Mouse (Mus musculus) forebrain, embryonic 15.5 days (tissue): Measurements from ENCODE around the gene Sim2. TPM values are rescaled to one million over a fixed set of nuclear protein-coding genes. Genes with fewer than 3 reads are reported as not detected.

Experiments
- ATAC-seq: fragments of 200-750 bp; cut with Nextera tagmentation; replicated peaks from 2 replicates; pipeline ENCODE4 v1.8.0; 2017; ENCODE audit warnings: mild to moderate bottlenecking, moderate TSS enrichment, moderate library complexity
- H3K27ac ChIP-seq: fragments of 300-500 bp; sonication (generic); replicated peaks from 2 replicates; pipeline ENCODE4 v1.5.1; 2015; ENCODE audit warnings: mild to moderate bottlenecking, inconsistent platforms
- H3K27me3 ChIP-seq: fragments of 300-500 bp; sonication (generic); 2 replicates; pipeline ENCODE4 v1.6.1; 2015; ENCODE audit warnings: inconsistent platforms
- H3K36me3 ChIP-seq: fragments of 300-500 bp; sonication (generic); 2 replicates; pipeline ENCODE4 v1.6.1; 2015; ENCODE audit warnings: mild to moderate bottlenecking, inconsistent platforms
- H3K4me1 ChIP-seq: fragments of 300-500 bp; sonication (generic); 2 replicates; pipeline ENCODE4 v1.6.1; 2015; ENCODE audit warnings: inconsistent platforms
- H3K4me2 ChIP-seq: fragments of 300-500 bp; sonication (generic); replicated peaks from 2 replicates; pipeline ENCODE4 v1.6.1; 2015; ENCODE audit warnings: mild to moderate bottlenecking, inconsistent platforms
- H3K4me3 ChIP-seq: fragments of 300-500 bp; sonication (generic); 2 replicates; pipeline ENCODE4 v1.5.1; 2015; ENCODE audit warnings: mild to moderate bottlenecking, inconsistent platforms
- H3K9ac ChIP-seq: fragments of 300-500 bp; sonication (generic); replicated peaks from 2 replicates; pipeline ENCODE4 v1.6.1; 2015; ENCODE audit warnings: mild to moderate bottlenecking, inconsistent platforms
- H3K9me3 ChIP-seq: fragments of 300-500 bp; sonication (generic); 2 replicates; pipeline ENCODE4 v1.6.1; 2016; ENCODE audit warnings: inconsistent platforms
- WGBS: fragments of 180-500 bp; shearing (Covaris S2); methylation state at CpG from one replicate; pipeline ENCODE4 v1.1.7; 2015; ENCODE audit warnings: mixed read lengths; 5-methylcytosine and 5-hydroxymethylcytosine counted together
- polyA plus RNA-seq: library from polyadenylated mRNA; unstranded; fragments of >200 nt; fragmentation: Nextera tagmentation; extraction: Ambion mirVana; gene quantifications from 2 replicates; pipeline ENCODE4 v1.2.1, GENCODE M21; 2015

Gene Sim2
- polyA plus RNA-seq, 1 experiment from 2014 or later, result 0.04 TPM

DNA sequence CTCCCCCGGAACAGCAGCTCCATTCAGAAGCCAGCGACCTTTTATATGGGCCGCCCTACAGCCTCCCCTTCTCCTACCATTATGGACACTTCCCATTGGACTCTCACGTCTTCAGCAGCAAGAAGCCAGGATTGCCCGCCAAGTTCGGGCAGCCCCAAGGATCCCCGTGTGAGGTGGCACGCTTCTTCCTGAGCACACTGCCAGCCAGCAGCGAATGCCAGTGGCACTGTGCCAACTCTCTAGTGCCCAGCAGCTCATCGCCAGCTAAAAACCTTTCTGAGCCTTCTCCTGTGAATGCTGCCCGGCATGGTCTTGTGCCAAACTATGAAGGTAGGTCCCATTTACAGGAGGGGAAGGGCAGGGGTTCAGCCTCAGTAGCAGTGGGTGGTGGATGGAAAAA, 38.5 kb downstream of the Sim2 start:
- WGBS, result 34% methylated on average over 11 of the region's 11 CpGs
- H3K27me3 ChIP-seq, result peaks cover 48% of the 10 kb centered on the region
- H3K4me2 ChIP-seq, result no peak overlapping the region
- peaks cover 29% of the 10 kb centered on the region for H3K4me1 ChIP-seq
- H3K4me3 ChIP-seq, result no peak overlapping the region
- no peak overlapping the region for H3K27ac ChIP-seq
- ATAC-seq, result peak; percentile 14; the same call in 1 of the 2 replicates
- no peak overlapping the region for H3K9ac ChIP-seq
- H3K36me3 ChIP-seq, result no peaks in the 10 kb centered on the region
- H3K9me3 ChIP-seq, result no peaks in the 10 kb centered on the region

DNA sequence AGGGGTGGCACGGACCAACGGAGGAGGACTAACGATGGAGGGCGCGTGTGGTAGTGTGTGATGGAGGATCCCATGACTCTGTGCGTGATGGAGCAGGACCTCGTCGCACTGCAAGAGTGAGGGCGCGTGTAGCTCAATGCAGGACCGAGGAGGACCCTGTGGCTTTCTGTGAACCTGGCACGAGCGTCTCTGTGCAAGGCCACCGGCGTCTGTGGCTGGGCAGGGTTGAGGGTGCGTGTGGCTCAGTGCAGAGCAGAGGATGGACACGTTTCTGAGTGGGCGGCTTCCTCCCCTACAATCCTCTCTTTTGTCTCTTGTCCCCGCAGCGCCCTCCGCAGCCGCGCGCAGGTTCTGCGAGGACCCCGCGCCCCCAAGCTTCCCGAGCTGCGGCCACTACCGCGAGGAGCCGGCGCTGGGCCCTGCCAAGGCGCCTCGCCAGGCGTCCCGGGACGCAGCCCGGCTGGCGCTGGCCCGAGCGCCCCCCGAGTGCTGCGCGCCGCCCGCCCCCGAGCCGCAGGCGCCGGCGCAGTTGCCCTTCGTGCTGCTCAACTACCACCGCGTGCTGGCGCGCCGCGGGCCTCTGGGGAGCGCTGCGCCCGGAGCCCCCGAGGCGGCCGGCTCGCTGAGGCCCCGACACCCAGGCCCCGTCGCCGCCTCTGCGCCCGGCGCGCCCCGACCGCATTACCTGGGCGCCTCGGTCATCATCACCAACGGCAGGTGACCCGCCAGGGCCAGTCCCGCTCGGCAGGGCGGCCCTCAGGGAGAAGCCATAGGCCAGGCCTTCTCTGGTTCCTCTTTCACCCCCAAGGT, 40.6 kb downstream of the Sim2 start:
- Histone ChIP-seq H3K9me3 (no peaks in the 10 kb centered on the region), H3K36me3 (no peaks in the 10 kb centered on the region), H3K9ac (peak overlapping the region; percentile 60), H3K27me3 (peaks cover 48% of the 10 kb centered on the region), H3K27ac (no peak overlapping the region), H3K4me3 (peak overlapping the region; percentile 55), H3K4me1 (peaks cover 34% of the 10 kb centered on the region), H3K4me2 (peak overlapping the region; percentile 98)
- 1% methylated on average over 73 of the region's 83 CpGs for WGBS
- ATAC-seq, result peak; percentile 54

DNA sequence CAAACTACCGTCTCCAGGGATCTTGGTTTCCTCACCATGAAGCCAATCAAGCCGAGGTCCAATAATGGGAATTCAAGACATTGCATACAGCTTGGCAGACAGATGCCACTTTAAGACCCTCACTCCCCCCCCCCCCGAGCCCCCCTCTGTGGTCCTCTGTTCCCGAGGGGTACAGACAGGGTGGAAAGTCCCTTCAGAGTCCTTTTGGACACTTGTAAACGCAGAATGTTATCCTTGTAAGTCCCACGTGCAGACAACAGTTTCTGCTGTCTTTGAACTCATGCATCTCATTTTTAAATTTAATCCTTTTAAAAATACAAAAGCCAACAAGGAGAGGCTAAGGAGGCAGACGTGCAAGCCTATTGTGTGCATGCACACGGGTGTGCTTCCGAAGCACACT, 41.5 kb downstream of the Sim2 start:
- Histone ChIP-seq H3K9ac (no peak overlapping the region), H3K27me3 (peaks cover 48% of the 10 kb centered on the region), H3K4me3 (no peak overlapping the region; the same call in 1 of the 2 replicates), H3K36me3 (no peaks in the 10 kb centered on the region), H3K9me3 (no peaks in the 10 kb centered on the region), H3K27ac (no peak overlapping the region), H3K4me1 (peaks cover 34% of the 10 kb centered on the region), H3K4me2 (peak overlapping the region; percentile 98; the same call in 1 of the 2 replicates)
- 17% methylated on average over 9 of the region's 9 CpGs for WGBS
- no peak for ATAC-seq

DNA sequence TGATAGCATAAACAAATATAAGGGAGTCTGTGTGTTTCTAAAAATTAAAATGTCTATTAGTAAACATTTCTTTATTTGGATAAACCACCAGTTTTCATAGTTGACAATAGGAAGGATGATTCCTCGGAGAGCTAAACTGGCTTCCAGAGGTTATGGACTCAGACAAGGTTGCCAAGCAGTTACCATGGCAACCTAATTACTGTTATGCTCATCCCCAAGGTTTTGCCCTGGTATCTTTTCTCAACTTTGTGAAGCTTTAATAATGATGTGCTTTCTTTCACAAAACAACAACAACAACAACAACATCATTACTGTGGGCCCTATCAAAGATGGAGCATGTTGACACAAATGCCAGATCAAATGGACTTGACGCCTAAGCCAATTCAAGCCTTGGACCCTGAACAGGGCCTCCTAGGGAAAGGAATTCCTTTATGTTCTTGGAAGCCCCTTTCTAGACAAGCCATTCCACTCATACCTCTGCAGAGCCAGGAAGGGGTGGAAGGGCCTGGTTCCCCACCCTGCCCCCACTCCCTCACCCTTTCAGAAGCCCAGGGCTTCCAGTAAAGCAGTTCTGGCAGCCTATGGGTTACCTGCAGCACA, 43.6 kb downstream of the Sim2 start:
- Histone ChIP-seq H3K4me3 (no peak overlapping the region), H3K27me3 (peaks cover 40% of the 10 kb centered on the region; the same call in 1 of the 2 replicates), H3K27ac (no peak overlapping the region), H3K9ac (no peak overlapping the region), H3K9me3 (no peaks in the 10 kb centered on the region), H3K36me3 (no peaks in the 10 kb centered on the region), H3K4me2 (no peak overlapping the region), H3K4me1 (peaks cover 26% of the 10 kb centered on the region)
- no peak for ATAC-seq
- 16% methylated on average over 2 of the region's 2 CpGs for WGBS

DNA sequence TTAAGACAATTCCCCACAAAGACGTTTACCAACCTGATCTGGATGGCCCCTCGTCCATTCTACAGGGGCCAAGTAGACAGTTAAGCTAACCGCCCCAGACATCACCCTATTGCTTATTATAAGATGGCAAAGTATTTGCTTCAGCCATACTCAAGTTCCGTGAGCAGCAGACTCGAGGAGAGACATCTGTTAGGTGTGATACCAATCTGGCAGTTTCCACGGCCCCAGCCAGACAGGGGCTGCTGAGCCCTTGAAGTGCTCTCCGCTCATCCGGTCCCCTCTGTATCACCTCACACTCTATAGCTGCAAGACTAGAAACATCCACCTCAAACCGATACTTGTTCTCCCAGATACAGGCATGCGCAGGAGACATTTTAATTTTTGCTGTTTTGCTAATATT, 49.5 kb downstream of the Sim2 start:
- 70% methylated on average over 10 of the region's 10 CpGs for WGBS
- H3K9me3 ChIP-seq, result no peaks in the 10 kb centered on the region
- H3K36me3 ChIP-seq, result no peaks in the 10 kb centered on the region
- peaks cover 10% of the 10 kb centered on the region for H3K4me1 ChIP-seq
- no peak overlapping the region for H3K4me3 ChIP-seq
- no peak overlapping the region for H3K9ac ChIP-seq
- ATAC-seq, result no peak
- H3K27me3 ChIP-seq, result no peaks in the 10 kb centered on the region
- H3K27ac ChIP-seq, result no peak overlapping the region
- no peak overlapping the region for H3K4me2 ChIP-seq

DNA sequence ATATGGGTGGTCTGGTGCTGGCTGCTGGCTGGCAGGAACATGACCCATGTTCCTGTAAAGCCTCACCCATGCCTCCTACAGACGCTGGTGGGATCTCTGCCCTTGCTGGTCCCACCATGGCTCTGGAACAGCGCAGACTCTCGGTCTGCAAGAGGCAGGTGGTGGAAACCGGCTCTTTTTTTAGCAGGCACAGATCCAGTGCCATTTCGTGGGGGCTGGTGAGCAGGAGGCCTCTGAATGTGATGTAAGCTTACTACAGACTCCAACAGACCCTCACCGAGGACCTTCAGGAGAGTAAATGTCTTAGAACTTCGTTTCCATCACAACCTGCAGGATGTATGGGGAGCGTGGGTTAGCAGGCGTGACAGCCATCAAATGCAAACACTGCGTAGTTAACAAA, 56.0 kb downstream of the Sim2 start:
- WGBS, result 76% methylated on average over 10 of the region's 10 CpGs
- Histone ChIP-seq H3K27ac (no peak overlapping the region), H3K4me3 (no peak overlapping the region), H3K4me2 (no peak overlapping the region), H3K27me3 (no peaks in the 10 kb centered on the region), H3K9me3 (no peaks in the 10 kb centered on the region), H3K9ac (no peak overlapping the region), H3K4me1 (peaks cover 17% of the 10 kb centered on the region), H3K36me3 (no peaks in the 10 kb centered on the region)
- no peak for ATAC-seq

DNA sequence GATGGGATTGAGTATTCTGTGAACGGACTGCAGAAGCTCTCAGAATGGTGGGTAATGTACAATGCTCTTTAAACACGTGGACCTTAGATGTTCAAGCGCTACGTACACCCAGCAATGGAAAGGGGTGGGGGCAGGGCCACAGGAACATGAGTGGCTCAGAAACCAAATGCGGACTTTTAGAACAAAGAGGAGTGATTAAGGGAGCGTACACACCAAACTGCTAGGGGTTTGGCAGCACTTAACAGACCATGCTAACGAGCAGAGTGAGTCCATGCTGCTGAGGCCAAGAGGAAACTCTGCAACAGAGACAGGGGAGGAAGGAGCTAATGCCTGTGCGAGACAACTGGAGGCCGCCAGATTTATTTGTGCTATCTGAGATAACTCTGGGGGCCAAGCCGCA, 58.6 kb downstream of the Sim2 start:
- ATAC-seq, result peak; percentile 68
- Histone ChIP-seq H3K9ac (0 out of 2 replicates have a peak overlapping the region, but pooled peaks have one; percentile 0), H3K9me3 (no peaks in the 10 kb centered on the region), H3K4me2 (peak overlapping the region; percentile 29), H3K27ac (no peak overlapping the region), H3K36me3 (no peaks in the 10 kb centered on the region), H3K27me3 (no peaks in the 10 kb centered on the region), H3K4me3 (no peak overlapping the region), H3K4me1 (peaks cover 19% of the 10 kb centered on the region)
- 8% methylated on average over 10 of the region's 10 CpGs for WGBS

DNA sequence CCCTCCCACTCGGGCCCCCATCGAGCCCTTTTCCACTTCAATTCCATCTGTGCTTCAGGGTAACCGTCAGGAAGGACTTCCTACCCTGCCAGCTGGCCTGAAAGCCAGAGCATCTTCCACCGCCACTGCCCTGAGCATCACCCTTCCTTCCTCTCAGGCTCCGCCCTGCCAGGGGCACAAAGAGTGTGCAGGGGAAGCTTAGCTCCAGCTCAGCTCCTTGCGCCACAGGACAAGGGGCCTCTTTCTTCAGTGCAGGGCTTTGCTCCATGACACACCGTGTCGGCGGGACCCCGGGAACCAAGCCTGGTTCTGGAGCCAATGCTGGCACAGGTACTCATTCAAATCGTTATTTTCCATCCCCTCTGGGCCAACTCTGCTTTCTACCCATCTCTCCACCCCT, 63.4 kb downstream of the Sim2 start:
- Histone ChIP-seq H3K4me2 (no peak overlapping the region; the same call in 1 of the 2 replicates), H3K27me3 (no peaks in the 10 kb centered on the region), H3K9ac (no peak overlapping the region), H3K27ac (no peak overlapping the region), H3K9me3 (no peaks in the 10 kb centered on the region), H3K4me1 (peaks cover 16% of the 10 kb centered on the region), H3K4me3 (no peak overlapping the region), H3K36me3 (no peaks in the 10 kb centered on the region)
- ATAC-seq, result 0 out of 2 replicates have a peak, but pooled peaks have one; percentile 42
- 14% methylated on average over 11 of the region's 11 CpGs for WGBS

DNA sequence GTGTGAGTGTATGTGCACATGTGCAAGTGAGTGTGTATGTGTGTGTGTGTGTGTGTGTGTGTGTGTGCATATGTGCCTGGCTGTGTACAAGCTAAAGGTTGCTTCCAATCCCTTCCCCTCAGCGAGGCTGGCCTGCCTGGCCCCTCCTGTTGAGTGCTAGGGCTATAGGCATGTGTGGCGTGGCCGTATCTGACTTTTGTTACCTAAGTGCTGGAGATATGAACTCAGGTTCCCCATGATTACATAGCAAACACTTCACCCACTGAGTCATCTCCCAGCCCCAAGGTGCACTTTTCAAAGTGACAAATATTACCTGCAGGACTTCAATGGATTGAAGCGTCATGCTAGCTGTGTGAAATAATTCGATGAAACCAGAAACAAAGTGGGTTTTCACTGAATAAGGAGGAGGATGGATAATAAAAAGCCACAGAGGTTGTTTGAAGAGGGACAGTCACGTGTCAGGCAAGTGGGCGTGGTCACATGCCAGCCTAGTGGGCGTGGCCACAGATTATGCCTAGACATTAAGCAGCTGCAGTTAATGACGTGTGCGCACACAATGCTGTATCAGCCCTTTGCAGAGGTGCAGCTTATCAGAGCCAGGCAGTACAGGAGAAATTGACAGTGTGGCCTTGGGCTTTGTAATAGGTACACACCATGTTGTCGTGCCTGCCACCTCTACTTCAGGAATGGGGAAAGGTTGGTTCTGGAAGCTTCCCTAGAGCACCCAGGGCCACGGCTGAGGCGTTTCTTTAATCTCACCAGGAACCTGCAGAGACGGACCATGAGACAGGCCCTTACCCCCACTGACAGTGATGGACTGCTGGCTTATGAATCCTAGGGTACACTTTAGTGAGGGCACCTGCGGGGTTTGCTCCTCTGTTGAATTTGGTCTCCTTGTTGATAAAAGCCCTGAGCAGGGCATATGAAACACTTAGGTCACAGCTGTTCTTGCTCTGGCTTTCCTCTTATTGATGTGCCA, 65.7 kb downstream of the Sim2 start:
- Histone ChIP-seq H3K9ac (no peak overlapping the region), H3K4me2 (no peak overlapping the region), H3K27me3 (no peaks in the 10 kb centered on the region), H3K4me1 (peaks cover 22% of the 10 kb centered on the region), H3K4me3 (no peak overlapping the region), H3K27ac (no peak overlapping the region), H3K36me3 (no peaks in the 10 kb centered on the region), H3K9me3 (no peaks in the 10 kb centered on the region)
- ATAC-seq, result no peak
- WGBS, result 81% methylated on average over 15 of the region's 15 CpGs

DNA sequence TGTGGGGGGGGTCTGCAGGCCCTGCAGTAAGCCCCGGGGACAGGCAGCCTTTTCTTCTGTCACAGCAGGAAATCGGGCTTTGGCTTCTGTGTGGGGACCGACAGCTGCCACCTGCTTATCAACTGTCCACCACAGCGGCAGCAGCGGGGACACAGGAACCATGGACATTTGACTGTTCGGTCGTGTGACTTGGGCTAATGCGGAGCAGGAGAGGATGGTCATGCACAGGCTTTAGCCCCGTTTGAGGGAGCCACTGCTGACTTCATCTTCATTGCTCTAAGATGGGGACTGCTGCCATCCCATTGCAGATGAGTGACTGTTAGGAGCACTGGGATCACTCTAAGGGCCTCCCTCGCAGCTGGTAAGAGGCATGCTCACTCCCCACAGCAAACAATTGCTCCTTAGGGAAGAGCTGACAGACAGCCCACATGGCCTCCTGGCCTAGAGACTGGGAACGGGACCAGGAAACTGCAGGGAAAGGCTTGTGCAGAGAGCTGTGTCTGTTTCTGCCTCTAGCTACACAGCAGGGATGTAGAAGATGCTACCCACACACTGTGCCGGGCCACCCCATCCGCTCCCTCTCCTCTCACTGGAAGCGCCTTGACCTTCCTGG, 70.4 kb downstream of the Sim2 start:
- Histone ChIP-seq H3K36me3 (no peaks in the 10 kb centered on the region), H3K4me2 (no peak overlapping the region), H3K9me3 (no peaks in the 10 kb centered on the region), H3K4me3 (no peak overlapping the region), H3K9ac (0 out of 2 replicates have a peak overlapping the region, but pooled peaks have one; percentile 6), H3K4me1 (peaks cover 19% of the 10 kb centered on the region), H3K27me3 (no peaks in the 10 kb centered on the region), H3K27ac (peak overlapping the region; percentile 24)
- peak; percentile 86 for ATAC-seq
- 24% methylated on average over 14 of the region's 14 CpGs for WGBS

DNA sequence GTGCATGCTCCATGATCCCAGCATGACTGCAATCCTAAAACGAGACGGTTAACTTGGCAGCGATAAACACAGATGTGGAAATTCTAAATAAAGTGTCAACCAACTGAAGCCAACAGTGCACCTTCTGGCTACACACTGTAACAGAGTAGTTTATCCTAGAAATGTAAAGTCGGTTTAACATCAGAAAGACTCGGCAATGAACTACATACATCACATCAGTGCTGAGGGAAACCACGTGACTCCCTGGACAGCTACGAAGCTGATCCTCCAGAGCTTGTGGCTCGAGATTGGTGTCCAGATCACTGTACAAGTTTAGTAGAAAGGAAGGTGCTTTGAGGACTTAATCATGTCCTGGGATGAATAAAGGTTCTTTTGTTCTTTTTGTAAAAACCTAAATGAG, 73.1 kb downstream of the Sim2 start:
- Histone ChIP-seq H3K9ac (no peak overlapping the region), H3K9me3 (no peaks in the 10 kb centered on the region), H3K4me2 (no peak overlapping the region), H3K4me3 (no peak overlapping the region), H3K27ac (no peak overlapping the region), H3K4me1 (peaks cover 19% of the 10 kb centered on the region), H3K36me3 (no peaks in the 10 kb centered on the region), H3K27me3 (no peaks in the 10 kb centered on the region)
- ATAC-seq, result no peak
- WGBS, result 69% methylated on average over 8 of the region's 8 CpGs
